Mouse (Mus musculus): ENCODE measurements around the gene Zfand3.

Gene Zfand3

GRCm38 (mm10) chr17:30192416-30193005 lies 188.0 kb downstream of the Zfand3 start:
- no peak for DNase-seq (ENCODE audit: low read depth, low spot score)

GRCm38 (mm10) chr17:30193615-30194014 lies 189.1 kb downstream of the Zfand3 start:
- no peak for DNase-seq (ENCODE audit: low read depth, low spot score)

GRCm38 (mm10) chr17:30194091-30194490 lies 189.6 kb downstream of the Zfand3 start:
- no peak for DNase-seq (ENCODE audit: low read depth, low spot score)

GRCm38 (mm10) chr17:30194629-30195445 lies 190.3 kb downstream of the Zfand3 start:
- DNase-seq (ENCODE audit: low read depth, low spot score): no peak

GRCm38 (mm10) chr17:30195591-30196183 lies 191.2 kb downstream of the Zfand3 start:
- DNase-seq (ENCODE audit: low read depth, low spot score): no peak

- no peak for DNase-seq (ENCODE audit: low read depth, low spot score)
Observed at GRCm38 (mm10) chr17:30196401-30197279, 192.1 kb downstream of the Zfand3 start.

- no peak for DNase-seq (ENCODE audit: low read depth, low spot score)
Observed at GRCm38 (mm10) chr17:30197280-30198030, 192.9 kb downstream of the Zfand3 start.

- no peak for DNase-seq (ENCODE audit: low read depth, low spot score)
Observed at GRCm38 (mm10) chr17:30198422-30198821, 193.9 kb downstream of the Zfand3 start.

GRCm38 (mm10) chr17:30199374-30200247 lies 195.1 kb downstream of the Zfand3 start:
- DNase-seq (ENCODE audit: low read depth, low spot score): no peak

- no peak for DNase-seq (ENCODE audit: low read depth, low spot score)
Observed at GRCm38 (mm10) chr17:30200283-30200682, 195.8 kb downstream of the Zfand3 start.

- DNase-seq (ENCODE audit: low read depth, low spot score): no peak
Observed at GRCm38 (mm10) chr17:30205062-30205825, 200.7 kb downstream of the Zfand3 start.

- no peak for DNase-seq (ENCODE audit: low read depth, low spot score)
Observed at GRCm38 (mm10) chr17:30210262-30210661, 205.7 kb downstream of the Zfand3 start.

- DNase-seq (ENCODE audit: low read depth, low spot score): no peak
Observed at GRCm38 (mm10) chr17:30210936-30211335, 206.4 kb downstream of the Zfand3 start.

GRCm38 (mm10) chr17:30212647-30213046 lies 208.1 kb downstream of the Zfand3 start:
- no peak for DNase-seq (ENCODE audit: low read depth, low spot score)

GRCm38 (mm10) chr17:30213371-30213770 lies 208.8 kb downstream of the Zfand3 start:
- DNase-seq (ENCODE audit: low read depth, low spot score): no peak

GRCm38 (mm10) chr17:30214393-30214792 lies 209.9 kb downstream of the Zfand3 start:
- DNase-seq (ENCODE audit: low read depth, low spot score): no peak

- no peak for DNase-seq (ENCODE audit: low read depth, low spot score)
Observed at GRCm38 (mm10) chr17:30215741-30216140, 211.2 kb downstream of the Zfand3 start.

GRCm38 (mm10) chr17:30221677-30222076 lies 217.1 kb downstream of the Zfand3 start:
- DNase-seq (ENCODE audit: low read depth, low spot score): no peak

- no peak for DNase-seq (ENCODE audit: low read depth, low spot score)
Observed at GRCm38 (mm10) chr17:30222361-30222760, 217.8 kb downstream of the Zfand3 start.

Data from mesoderm, embryonic 11.5 days (tissue).